Mouse (Mus musculus) forebrain, embryonic 15.5 days (tissue): Measurements from ENCODE around the gene Ccdc58. TPM values are rescaled to one million over a fixed set of nuclear protein-coding genes. Genes with fewer than 3 reads are reported as not detected.

ENCODE experiments used
- polyA plus RNA-seq: library from polyadenylated mRNA; unstranded; fragments of >200 nt; fragmentation: Nextera tagmentation; extraction: Ambion mirVana; gene quantifications from 2 replicates; pipeline ENCODE4 v1.2.1, GENCODE M21; 2015

Gene Ccdc58
- polyA plus RNA-seq, 1 experiment from 2014 or later, result 35.4 TPM

Other genes starting within 250 kb of the Ccdc58 start
- 0.19 and 0.26 TPM in 2 replicates for gene Parp14, start 200.1 kb upstream of the Ccdc58 start, polyA plus RNA-seq
- 2.4 and 2.5 TPM in 2 replicates for gene Parp9, start 133.2 kb upstream of the Ccdc58 start, polyA plus RNA-seq
- gene Dtx3l, start 132.5 kb upstream of the Ccdc58 start, polyA plus RNA-seq, result 1.7 and 2.2 TPM in 2 replicates
- gene Kpna1, start 92.9 kb upstream of the Ccdc58 start, polyA plus RNA-seq, result 75.2 and 76.2 TPM in 2 replicates
- 14.1 and 16.1 TPM in 2 replicates for gene Wdr5b, start 30.5 kb upstream of the Ccdc58 start, polyA plus RNA-seq
- gene Fam162a, start 91 bp upstream of the Ccdc58 start, polyA plus RNA-seq, result 169 and 188 TPM in 2 replicates
- gene Csta1, start 59.6 kb downstream of the Ccdc58 start, polyA plus RNA-seq, result not detected in 2 replicates
- gene Stfa2l1, start 85.1 kb downstream of the Ccdc58 start, polyA plus RNA-seq, result not detected in 2 replicates
- gene Gm5483, start 112.5 kb downstream of the Ccdc58 start, polyA plus RNA-seq, result 0.50 and 0.54 TPM in 2 replicates
- not detected in 2 replicates for gene Gm5416, start 138.7 kb downstream of the Ccdc58 start, polyA plus RNA-seq
- gene 2010005H15Rik, start 149.8 kb downstream of the Ccdc58 start, polyA plus RNA-seq, result not detected in 2 replicates
- gene Stfa1, start 205.3 kb downstream of the Ccdc58 start, polyA plus RNA-seq, result 0.99 and 1.5 TPM in 2 replicates